Mouse (Mus musculus) cerebellum, adult 9-11 months (tissue): ENCODE measurements around the gene Jam2.

Experiments used
- DNase-seq: peaks from one replicate; pipeline ENCODE4 v3.0.0; 2022

The Jam2 gene

DNA sequence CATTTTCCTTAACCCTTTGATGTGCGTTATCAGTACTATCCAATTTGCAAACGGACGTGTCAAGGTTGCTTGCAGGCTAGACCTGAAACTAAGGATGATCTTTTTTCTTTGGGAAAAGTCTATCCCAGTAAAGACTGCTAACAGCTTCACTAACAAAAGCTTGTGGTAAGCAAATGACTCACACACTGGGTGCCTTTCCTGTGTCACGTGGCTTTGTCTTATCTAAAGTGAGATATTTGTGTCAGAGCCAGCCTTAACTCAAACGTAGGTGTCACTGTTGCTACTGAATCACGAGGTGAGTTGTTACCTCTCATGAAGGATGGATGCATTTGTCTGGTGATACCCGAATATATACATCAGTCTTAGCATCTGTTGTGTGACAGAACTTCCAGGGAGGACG is 90.7 kb downstream of the Jam2 start:
- DNase-seq: no peak

DNA sequence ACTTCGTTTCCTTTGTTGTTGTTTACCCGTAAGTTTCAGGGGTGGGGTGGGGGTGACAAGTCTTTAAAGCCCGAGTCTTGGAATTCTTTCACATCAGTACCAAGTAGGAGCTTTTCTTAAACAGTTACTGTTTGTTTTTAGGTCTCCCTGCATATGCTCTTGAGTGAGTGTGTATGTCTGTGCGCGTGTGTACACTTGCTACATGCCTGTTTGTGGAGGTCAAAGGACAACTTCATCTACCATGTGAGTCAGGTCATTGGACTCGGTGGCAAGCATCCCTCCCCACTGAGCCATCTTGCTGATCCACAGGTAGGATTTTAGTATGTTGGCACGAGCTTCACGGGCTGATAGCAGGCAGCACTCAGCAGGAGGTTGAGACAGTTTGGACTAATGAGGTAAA is 99.9 kb downstream of the Jam2 start:
- DNase-seq: no peak

DNA sequence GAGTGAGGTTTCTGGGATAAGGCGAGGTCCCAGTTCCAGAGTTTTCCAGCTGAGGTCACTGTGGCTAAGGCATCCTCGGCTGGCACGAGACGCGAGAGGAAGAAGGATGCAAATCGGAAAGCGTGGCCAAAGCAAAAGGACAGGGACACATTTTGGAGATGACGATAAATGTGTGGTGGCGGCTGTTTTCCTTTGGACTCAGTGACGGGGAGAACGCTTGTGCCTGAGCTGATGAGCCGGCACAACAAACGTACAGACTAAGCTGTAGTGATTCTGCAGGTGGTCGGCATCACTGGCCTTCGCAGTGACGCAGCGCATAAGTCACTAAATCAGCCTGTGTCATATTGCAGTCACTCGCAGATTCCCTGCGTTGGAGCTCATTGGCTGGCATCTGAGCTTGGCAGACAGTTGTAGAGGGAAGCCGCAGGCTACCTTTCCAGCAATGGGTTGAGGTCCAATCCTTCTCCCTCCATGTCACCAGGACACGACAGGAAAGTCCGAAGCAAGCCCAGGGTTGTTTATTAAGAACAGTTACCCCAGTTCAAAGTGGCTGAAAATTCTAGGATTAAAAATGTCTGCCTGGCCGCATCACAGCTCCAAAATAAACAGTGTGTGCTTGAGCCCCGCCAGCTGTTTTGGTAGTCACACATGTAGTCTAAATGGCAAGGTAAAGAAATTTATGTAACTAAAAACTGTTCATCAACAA is 101.2 kb downstream of the Jam2 start:
- peak; percentile 28 for DNase-seq
